8 mouse cellular contexts compared by ENCODE assay signal in genomic region chr11:70700613-70701012, GRCm38 (mm10). TPM values are rescaled to one million over a fixed set of nuclear protein-coding genes. Genes with fewer than 3 reads are reported as not detected.
A peak's percentile ranks its signal among the peaks of the same experiment; 100 is the strongest.
DNase-seq lines count a peak whose midpoint lies in the region; ATAC-seq lines count a peak whose summit lies in the region.

No protein-coding gene starts in this region.

- no peaks in the 10 kb centered on the region for H3K9me3 ChIP-seq in embryonic facial prominence, embryonic 15.5 days (replicated peaks)
- no peaks in the 10 kb centered on the region for H3K9me3 ChIP-seq in liver, embryonic 13.5 days (replicated peaks)
- H3K9me3 ChIP-seq in stomach, embryonic 15.5 days = no peaks in the 10 kb centered on the region

- peak overlapping the region; percentile 98 for H3K9ac ChIP-seq in embryonic facial prominence, embryonic 15.5 days
- H3K9ac ChIP-seq in liver, embryonic 13.5 days = peak overlapping the region; percentile 84
- peak overlapping the region; percentile 88 for H3K9ac ChIP-seq in stomach, embryonic 15.5 days

- DNase-seq in 3T3-L1 (ENCODE audit: low read depth, low spot score) = peak; percentile 42
- DNase-seq in adrenal gland, postnatal 10 days = peak; percentile 83
- peak; percentile 85 to 86 for DNase-seq in heart, adult 9 months (ENCODE audit: low spot score in 2 of 2)
- peak; percentile 83 for DNase-seq in kidney, adult 9 months
- peak; percentile 45 for DNase-seq in liver, embryonic 13.5 days
- peak; percentile 44 to 55 for DNase-seq in natural killer cell, adult 2 months (ENCODE audit: low spot score in 2 of 2)

- peak; percentile 40 for ATAC-seq in embryonic facial prominence, embryonic 15.5 days (ENCODE audit: insufficient number of reproducible peaks, low FRiP score, low TSS enrichment, low read depth)
- ATAC-seq in liver, embryonic 13.5 days (ENCODE audit: low read depth) = peak; percentile 19
- peak; percentile 23 for ATAC-seq in stomach, embryonic 15.5 days (ENCODE audit: insufficient read depth, low FRiP score, low read depth)

- H3K4me2 ChIP-seq in embryonic facial prominence, embryonic 15.5 days (replicated peaks) = peak overlapping the region; percentile 81
- H3K4me2 ChIP-seq in liver, embryonic 13.5 days = peak overlapping the region; percentile 96
- peak overlapping the region; percentile 80 for H3K4me2 ChIP-seq in stomach, embryonic 15.5 days

- peak overlapping the region; percentile 97 for H3K4me3 ChIP-seq in embryonic facial prominence, embryonic 15.5 days (replicated peaks)
- H3K4me3 ChIP-seq in liver, embryonic 13.5 days (replicated peaks) = peak overlapping the region; percentile 76
- H3K4me3 ChIP-seq in stomach, embryonic 15.5 days (replicated peaks) = peak overlapping the region; percentile 85

- WGBS in embryonic facial prominence, embryonic 15.5 days = 0% methylated on average over 34 of the region's 34 CpGs
- WGBS in liver, embryonic 13.5 days (ENCODE audit: insufficient replicate concordance) = under 1% methylated on average over 34 of the region's 34 CpGs
- under 1% methylated on average over 34 of the region's 34 CpGs for WGBS in stomach, embryonic 15.5 days

- no peaks in the 10 kb centered on the region for H3K27me3 ChIP-seq in embryonic facial prominence, embryonic 15.5 days
- peaks cover 39% of the 10 kb centered on the region for H3K27me3 ChIP-seq in liver, embryonic 13.5 days
- no peaks in the 10 kb centered on the region for H3K27me3 ChIP-seq in stomach, embryonic 15.5 days (replicated peaks)

- H3K27ac ChIP-seq in embryonic facial prominence, embryonic 15.5 days (replicated peaks) = peak overlapping the region; percentile 98
- H3K27ac ChIP-seq in liver, embryonic 13.5 days = peak overlapping the region; percentile 74
- H3K27ac ChIP-seq in stomach, embryonic 15.5 days = peak overlapping the region; percentile 94

- peaks cover 27% of the 10 kb centered on the region for H3K36me3 ChIP-seq in embryonic facial prominence, embryonic 15.5 days
- peaks cover 20% of the 10 kb centered on the region for H3K36me3 ChIP-seq in liver, embryonic 13.5 days
- H3K36me3 ChIP-seq in stomach, embryonic 15.5 days = peaks cover 19% of the 10 kb centered on the region

- peaks cover 27% of the 10 kb centered on the region for H3K4me1 ChIP-seq in embryonic facial prominence, embryonic 15.5 days
- peaks cover 36% of the 10 kb centered on the region for H3K4me1 ChIP-seq in liver, embryonic 13.5 days (replicated peaks)
- H3K4me1 ChIP-seq in stomach, embryonic 15.5 days = peaks cover 19% of the 10 kb centered on the region

RNA-seq across cellular contexts. Expression of gene Kif1c, which starts 0.3 kb away (rescaled TPM):
- total RNA-seq in adrenal gland, postnatal 10 days (2021) = 100 to 1,000 TPM; 156 to 176 TPM
- 4.7 and 5.9 TPM in 2 replicates for polyA plus RNA-seq in embryonic facial prominence, embryonic 15.5 days (2015; fragmentation: Nextera tagmentation; extraction: Ambion mirVana)
- polyA plus RNA-seq in liver, embryonic 13.5 days (2015; fragmentation: Nextera tagmentation; extraction: Ambion mirVana) = 0.58 and 0.73 TPM in 2 replicates
- 4.2 and 4.6 TPM in 2 replicates for polyA plus RNA-seq in stomach, embryonic 15.5 days (2015; fragmentation: Nextera tagmentation; extraction: Ambion mirVana)

RNA-seq across cellular contexts. Expression of gene Inca1, which starts 0.7 kb away (rescaled TPM):
- 10 to 100 TPM; 13.8 to 18.9 TPM for total RNA-seq in adrenal gland, postnatal 10 days (2021)
- 1.2 and 1.6 TPM in 2 replicates for polyA plus RNA-seq in embryonic facial prominence, embryonic 15.5 days (2015; fragmentation: Nextera tagmentation; extraction: Ambion mirVana)
- 1.2 and 1.3 TPM in 2 replicates for polyA plus RNA-seq in liver, embryonic 13.5 days (2015; fragmentation: Nextera tagmentation; extraction: Ambion mirVana)
- 1.1 and 1.4 TPM in 2 replicates for polyA plus RNA-seq in stomach, embryonic 15.5 days (2015; fragmentation: Nextera tagmentation; extraction: Ambion mirVana)

RNA-seq across cellular contexts. Expression of gene Camta2, which starts 12.7 kb away (rescaled TPM):
- total RNA-seq in adrenal gland, postnatal 10 days (2021) = 10 to 100 TPM; 34.3 to 43.8 TPM
- polyA plus RNA-seq in embryonic facial prominence, embryonic 15.5 days (2015; fragmentation: Nextera tagmentation; extraction: Ambion mirVana) = 14.5 and 17.5 TPM in 2 replicates
- polyA plus RNA-seq in liver, embryonic 13.5 days (2015; fragmentation: Nextera tagmentation; extraction: Ambion mirVana) = 2.8 and 3.6 TPM in 2 replicates
- 13.0 and 15.5 TPM in 2 replicates for polyA plus RNA-seq in stomach, embryonic 15.5 days (2015; fragmentation: Nextera tagmentation; extraction: Ambion mirVana)

RNA-seq across cellular contexts. Expression of gene Spag7, which starts 31.4 kb away (rescaled TPM):
- 10 to 100 TPM; 66.5 to 72.6 TPM for total RNA-seq in adrenal gland, postnatal 10 days (2021)
- 155 and 164 TPM in 2 replicates for polyA plus RNA-seq in embryonic facial prominence, embryonic 15.5 days (2015; fragmentation: Nextera tagmentation; extraction: Ambion mirVana)
- 69.2 and 72.4 TPM in 2 replicates for polyA plus RNA-seq in liver, embryonic 13.5 days (2015; fragmentation: Nextera tagmentation; extraction: Ambion mirVana)
- polyA plus RNA-seq in stomach, embryonic 15.5 days (2015; fragmentation: Nextera tagmentation; extraction: Ambion mirVana) = 152 and 156 TPM in 2 replicates

RNA-seq across cellular contexts. Expression of gene Eno3, which starts 43.6 kb away (rescaled TPM):
- total RNA-seq in adrenal gland, postnatal 10 days (2021) = 100 to 1,000 TPM in 1 of 2 experiments, 10 to 100 TPM in 1; 89.5 to 224 TPM
- 81.9 and 112 TPM in 2 replicates for polyA plus RNA-seq in embryonic facial prominence, embryonic 15.5 days (2015; fragmentation: Nextera tagmentation; extraction: Ambion mirVana)
- polyA plus RNA-seq in liver, embryonic 13.5 days (2015; fragmentation: Nextera tagmentation; extraction: Ambion mirVana) = 5.5 and 6.7 TPM in 2 replicates
- 13.9 and 16.6 TPM in 2 replicates for polyA plus RNA-seq in stomach, embryonic 15.5 days (2015; fragmentation: Nextera tagmentation; extraction: Ambion mirVana)

Comparison
In these comparisons a context has a peak if more than half of its experiments do, and no peak if none do; other contexts are left out.
1. Peak in every context shown above with its lines: DNase-seq, ATAC-seq, H3K4me3 ChIP-seq and H3K27ac ChIP-seq.